Mouse (Mus musculus) E14TG2a.4 (cell line): ENCODE results near the gene Ppox.
"Not testable (repeated sequence)": the region's sequence is repeated elsewhere in the genome, so short reads cannot be mapped to it uniquely, and the experiment has no call there.

Source experiments
- H3K27me3 ChIP-seq: 2 replicates; pipeline ENCODE4 v1.6.1; 2014; ENCODE audit warnings: low read length, control low read depth; ENCODE audit not compliant: insufficient read depth
- H3K36me3 ChIP-seq: 2 replicates; pipeline ENCODE4 v1.6.1; 2014; ENCODE audit warnings: low read length, control low read depth; ENCODE audit not compliant: insufficient read depth
- H3K4me1 ChIP-seq: replicated peaks from 2 replicates; pipeline ENCODE4 v1.6.1; 2014; ENCODE audit warnings: low read depth, low read length, control low read depth
- H3K4me3 ChIP-seq: replicated peaks from 2 replicates; pipeline ENCODE4 v1.5.1; 2014; ENCODE audit warnings: mild to moderate bottlenecking, low read length
- H3K9me3 ChIP-seq: 2 replicates; pipeline ENCODE4 v1.6.1; 2014; ENCODE audit warnings: low read length, control low read depth
- CTCF ChIP-seq: conservative IDR thresholded peaks from 2 replicates; pipeline ENCODE4 v1.5.1; 2014; ENCODE audit warnings: low read length
- NANOG ChIP-seq: IDR thresholded peaks from 2 replicates; pipeline ENCODE4 v1.6.1; 2014; ENCODE audit warnings: borderline replicate concordance, low read length, mixed read lengths
- POU5F1 ChIP-seq: IDR thresholded peaks from 2 replicates; pipeline ENCODE4 v1.6.1; 2014; ENCODE audit warnings: low read length, borderline replicate concordance

Gene Ppox

DNA sequence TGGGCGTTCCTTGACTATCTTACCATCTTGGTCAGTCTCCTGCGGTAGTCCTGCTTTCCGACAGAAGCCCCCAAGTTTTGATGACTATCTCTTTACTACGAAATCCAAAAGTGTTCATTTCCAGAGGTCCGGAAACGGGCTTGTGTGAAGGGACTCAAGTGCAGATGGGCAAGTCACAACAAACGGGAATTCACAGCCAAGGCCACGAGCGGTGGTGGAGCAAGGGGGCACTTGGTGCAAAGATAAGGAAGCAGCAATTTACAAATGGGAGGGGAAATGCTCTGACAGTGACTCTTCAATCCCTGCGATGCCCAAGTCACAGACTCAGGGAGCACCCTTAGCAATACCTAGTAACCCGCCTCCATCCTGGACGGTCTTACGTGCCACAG, 33.5 kb downstream of the Ppox start:
- Histone ChIP-seq H3K36me3 (peaks cover 27% of the 10 kb centered on the region), H3K9me3 (no peaks in the 10 kb centered on the region), H3K27me3 (peaks cover 11% of the 10 kb centered on the region; the same call in 1 of the 2 replicates), H3K4me1 (peaks cover 75% of the 10 kb centered on the region), H3K4me3 (peak overlapping the region; percentile 91)
- TF ChIP-seq NANOG (no peak), CTCF (no peak), POU5F1 (no peak)

DNA sequence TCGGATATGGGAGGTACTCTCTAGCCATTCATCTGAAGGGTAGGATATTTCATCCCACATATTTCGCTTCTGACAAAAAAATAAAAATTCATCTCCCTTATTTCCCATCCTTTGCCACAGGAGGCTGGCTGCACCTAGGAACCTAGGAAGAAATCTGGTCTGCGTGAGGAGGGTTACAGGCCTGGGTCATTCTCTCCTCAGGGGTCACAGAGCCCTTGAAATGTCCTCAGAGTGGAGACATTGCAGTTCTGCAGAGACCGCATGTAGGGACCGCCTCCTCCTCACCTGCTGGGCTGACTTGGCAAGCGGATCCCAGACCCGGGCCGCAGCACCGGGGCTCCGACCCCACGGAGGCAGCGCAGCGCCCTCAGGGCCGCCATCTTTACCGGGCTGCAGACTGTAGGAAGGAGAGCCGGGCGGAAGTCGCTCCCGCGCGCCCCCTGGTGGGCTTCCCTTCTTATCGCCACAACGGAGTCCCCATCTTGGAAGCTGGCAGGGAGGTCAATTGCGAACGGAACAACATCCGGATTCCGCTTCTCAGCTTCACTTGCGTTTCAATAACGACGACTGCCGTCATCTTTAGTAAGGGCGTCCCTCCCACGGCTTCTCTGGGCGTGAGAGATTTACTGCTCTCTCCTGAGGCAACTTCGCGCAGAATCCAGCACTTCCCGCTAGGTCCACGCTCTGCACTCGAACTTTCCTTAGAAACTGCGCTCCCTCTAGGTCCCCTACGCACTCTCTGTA, 34.1 kb downstream of the Ppox start:
- Histone ChIP-seq H3K4me3 (peak overlapping the region; percentile 91), H3K4me1 (peaks cover 74% of the 10 kb centered on the region), H3K36me3 (peaks cover 30% of the 10 kb centered on the region), H3K27me3 (peaks cover 11% of the 10 kb centered on the region; the same call in 1 of the 2 replicates), H3K9me3 (no peaks in the 10 kb centered on the region)
- TF ChIP-seq CTCF (peak; percentile 59), NANOG (no peak)

- H3K9me3 ChIP-seq, result no peaks in the 10 kb centered on the region
- peaks cover 74% of the 10 kb centered on the region for H3K4me1 ChIP-seq
- H3K36me3 ChIP-seq, result peaks cover 45% of the 10 kb centered on the region
- TF ChIP-seq POU5F1, result no peak
- no peak overlapping the region; the same call in 1 of the 2 replicates for H3K4me3 ChIP-seq
- peaks cover 2% of the 10 kb centered on the region; the same call in 1 of the 2 replicates for H3K27me3 ChIP-seq
Measured at GRCm38 (mm10) chr1:171245353-171245752, 35.6 kb downstream of the Ppox start.

DNA sequence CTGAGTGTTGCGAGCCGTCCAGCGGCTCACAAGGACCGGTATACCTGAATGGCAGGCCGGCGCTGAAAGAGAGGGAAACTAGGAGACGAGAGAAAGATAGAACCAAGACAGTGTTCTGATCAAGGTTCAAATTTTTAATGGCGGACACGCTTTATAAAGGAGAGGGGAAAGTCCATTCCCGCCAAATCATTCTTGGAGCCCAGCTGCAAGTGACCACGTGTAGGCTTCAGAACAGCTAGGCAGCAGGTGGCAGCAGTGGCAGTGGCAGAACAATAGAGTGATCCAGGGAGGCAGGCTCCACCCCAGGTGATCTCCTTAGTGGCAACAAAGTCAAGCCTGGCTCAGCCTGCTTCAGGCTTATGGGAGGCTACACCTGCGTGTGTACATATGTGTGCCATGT, 39.0 kb downstream of the Ppox start:
- Histone ChIP-seq H3K4me1 (peaks cover 64% of the 10 kb centered on the region), H3K36me3 (peaks cover 76% of the 10 kb centered on the region)
- not testable (repeated sequence) for H3K9me3 ChIP-seq, H3K27me3 ChIP-seq, H3K4me3 ChIP-seq

DNA sequence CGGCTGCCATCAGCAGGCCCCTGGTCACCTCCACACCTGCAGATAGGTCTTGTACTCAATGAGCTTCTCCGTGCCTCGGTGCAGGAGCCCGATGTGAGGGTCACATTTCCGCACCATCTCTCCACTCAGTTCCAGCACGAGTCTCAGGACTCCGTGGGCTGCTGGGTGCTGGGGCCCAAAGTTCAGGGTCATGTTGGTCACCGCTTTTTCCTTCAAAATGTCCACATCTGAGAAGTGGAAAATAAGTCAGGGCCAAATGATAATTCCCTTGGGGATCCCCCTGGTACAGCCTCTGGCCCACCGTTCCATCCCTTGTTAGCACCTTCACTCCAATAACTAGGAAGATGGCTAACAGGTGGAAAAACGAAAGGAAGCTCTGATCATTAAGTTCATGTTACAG, 40.1 kb downstream of the Ppox start:
- Histone ChIP-seq H3K9me3 (no peaks in the 10 kb centered on the region), H3K4me3 (no peak overlapping the region), H3K27me3 (no peaks in the 10 kb centered on the region), H3K36me3 (peaks cover 85% of the 10 kb centered on the region), H3K4me1 (peaks cover 64% of the 10 kb centered on the region)
- TF ChIP-seq NANOG, result no peak
- TF ChIP-seq POU5F1, result no peak
- TF ChIP-seq CTCF, result no peak

- Histone ChIP-seq H3K36me3 (peaks cover 88% of the 10 kb centered on the region), H3K9me3 (no peaks in the 10 kb centered on the region), H3K4me1 (peaks cover 57% of the 10 kb centered on the region), H3K4me3 (no peak overlapping the region), H3K27me3 (no peaks in the 10 kb centered on the region)
- TF ChIP-seq CTCF (no peak), NANOG (no peak), POU5F1 (no peak)
Measured at GRCm38 (mm10) chr1:171239992-171240744, 40.8 kb downstream of the Ppox start.

GRCm38 (mm10) chr1:171238463-171238862, 42.5 kb downstream of the Ppox start:
- H3K9me3 ChIP-seq, result no peaks in the 10 kb centered on the region
- peaks cover 87% of the 10 kb centered on the region for H3K36me3 ChIP-seq
- peak overlapping the region; percentile 37; the same call in 1 of the 2 replicates for H3K4me3 ChIP-seq
- H3K27me3 ChIP-seq, result no peaks in the 10 kb centered on the region
- peaks cover 67% of the 10 kb centered on the region for H3K4me1 ChIP-seq
- TF ChIP-seq POU5F1 (no peak), CTCF (peak; percentile 87)

- H3K27me3 ChIP-seq, result no peaks in the 10 kb centered on the region
- H3K4me3 ChIP-seq, result no peak overlapping the region
- peaks cover 63% of the 10 kb centered on the region for H3K4me1 ChIP-seq
- no peak for TF ChIP-seq NANOG
- no peak for TF ChIP-seq CTCF
- TF ChIP-seq POU5F1, result no peak
- H3K9me3 ChIP-seq, result no peaks in the 10 kb centered on the region
- peaks cover 77% of the 10 kb centered on the region for H3K36me3 ChIP-seq
Measured at GRCm38 (mm10) chr1:171237438-171237837, 43.5 kb downstream of the Ppox start.

- no peak overlapping the region for H3K4me3 ChIP-seq
- H3K9me3 ChIP-seq, result no peaks in the 10 kb centered on the region
- peaks cover 48% of the 10 kb centered on the region for H3K4me1 ChIP-seq
- no peak for TF ChIP-seq POU5F1
- TF ChIP-seq NANOG, result no peak
- no peak for TF ChIP-seq CTCF
- no peaks in the 10 kb centered on the region for H3K27me3 ChIP-seq
- H3K36me3 ChIP-seq, result peaks cover 63% of the 10 kb centered on the region
Measured at GRCm38 (mm10) chr1:171235791-171236190, 45.2 kb downstream of the Ppox start.
